Mouse (Mus musculus) liver, embryonic 13.5 days (tissue): ENCODE measurements around the gene Sec14l4. TPM values are rescaled to one million over a fixed set of nuclear protein-coding genes. Genes with fewer than 3 reads are reported as not detected.

Experiments used
- ATAC-seq: fragments of 200-750 bp; cut with Nextera tagmentation; 2 replicates; pipeline ENCODE4 v1.8.0; 2017; ENCODE audit warnings: low read depth, mild to moderate bottlenecking, moderate number of reproducible peaks, moderate library complexity
- DNase-seq: peaks from one replicate; pipeline ENCODE4 v3.0.0; 2022
- H3K27ac ChIP-seq: fragments of 300-500 bp; sonication (generic); 2 replicates; pipeline ENCODE4 v1.5.1; 2015; ENCODE audit warnings: moderate library complexity, mild to moderate bottlenecking, inconsistent platforms
- H3K27me3 ChIP-seq: fragments of 300-500 bp; sonication (generic); 2 replicates; pipeline ENCODE4 v1.6.1; 2015; ENCODE audit warnings: mild to moderate bottlenecking, inconsistent platforms
- H3K36me3 ChIP-seq: fragments of 300-500 bp; sonication (generic); 2 replicates; pipeline ENCODE4 v1.6.1; 2015; ENCODE audit warnings: mild to moderate bottlenecking, inconsistent platforms
- H3K4me1 ChIP-seq: fragments of 300-500 bp; sonication (generic); replicated peaks from 2 replicates; pipeline ENCODE4 v1.6.1; 2015; ENCODE audit warnings: inconsistent platforms
- H3K4me2 ChIP-seq: fragments of 300-500 bp; sonication (generic); 2 replicates; pipeline ENCODE4 v1.6.1; 2015; ENCODE audit warnings: inconsistent platforms, mild to moderate bottlenecking, moderate library complexity
- H3K4me3 ChIP-seq: fragments of 300-500 bp; sonication (generic); replicated peaks from 2 replicates; pipeline ENCODE4 v1.5.1; 2015; ENCODE audit warnings: mild to moderate bottlenecking, inconsistent platforms
- H3K9ac ChIP-seq: fragments of 300-500 bp; sonication (generic); 2 replicates; pipeline ENCODE4 v1.6.1; 2015; ENCODE audit warnings: mild to moderate bottlenecking, inconsistent platforms
- H3K9me3 ChIP-seq: fragments of 300-500 bp; sonication (generic); replicated peaks from 2 replicates; pipeline ENCODE4 v1.6.1; 2016; ENCODE audit warnings: inconsistent platforms
- WGBS: fragments of 180-500 bp; shearing (Covaris S2); methylation state at CpG from one replicate; pipeline ENCODE4 v1.1.7; 2015; ENCODE audit not compliant: insufficient replicate concordance; 5-methylcytosine and 5-hydroxymethylcytosine counted together
- polyA plus RNA-seq: library from polyadenylated mRNA; unstranded; fragments of >200 nt; fragmentation: Nextera tagmentation; extraction: Ambion mirVana; gene quantifications from 2 replicates; pipeline ENCODE4 v1.2.1, GENCODE M21; 2015

The Sec14l4 gene
- polyA plus RNA-seq, 1 experiment from 2014 or later = 0.96 TPM

DNA sequence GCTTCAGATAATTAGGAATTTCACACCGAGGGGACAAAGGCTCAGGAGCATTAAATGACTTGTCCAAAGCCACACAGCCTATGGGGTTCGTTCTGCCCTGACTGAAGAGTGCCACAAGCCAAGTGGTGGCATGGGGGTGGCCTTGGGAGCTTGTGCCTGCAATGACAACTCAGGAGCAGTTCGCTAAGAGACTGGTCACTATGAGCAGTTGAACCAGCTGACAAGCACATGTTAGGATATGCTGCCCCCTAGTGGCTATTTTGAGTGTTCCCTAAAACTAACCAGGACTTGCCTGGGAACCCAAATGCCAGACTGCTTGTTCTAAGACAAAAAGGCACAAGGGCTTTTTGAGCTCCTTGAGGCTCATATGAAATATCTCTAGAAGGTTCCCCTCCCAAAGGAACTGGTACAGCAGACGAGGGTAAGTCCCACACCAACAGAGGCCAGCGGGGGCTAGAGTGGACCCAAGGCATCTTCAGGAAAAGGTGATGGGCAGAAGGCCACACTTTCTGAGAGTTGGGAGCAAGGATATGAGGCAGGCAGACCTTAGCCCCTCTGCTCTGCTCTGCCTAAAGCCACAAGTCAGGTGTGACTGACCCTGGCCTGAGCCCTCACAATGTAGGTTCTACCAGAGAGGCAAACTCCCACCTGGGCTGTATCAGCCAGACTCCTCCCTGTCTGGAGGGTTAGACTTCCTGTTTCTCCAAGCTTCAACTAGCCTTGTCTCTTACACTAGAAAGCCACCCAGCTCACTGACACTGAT, 52.2 kb downstream of the Sec14l4 start:
- no peak overlapping the region for H3K4me3 ChIP-seq
- H3K36me3 ChIP-seq = no peaks in the 10 kb centered on the region
- no peak overlapping the region for H3K4me2 ChIP-seq
- WGBS = 28% methylated on average over 5 of the region's 5 CpGs
- ATAC-seq = no peak
- no peaks in the 10 kb centered on the region for H3K27me3 ChIP-seq
- no peak overlapping the region for H3K27ac ChIP-seq
- peak; percentile 41 for DNase-seq
- H3K9me3 ChIP-seq = no peaks in the 10 kb centered on the region
- no peaks in the 10 kb centered on the region for H3K4me1 ChIP-seq
- no peak overlapping the region for H3K9ac ChIP-seq

DNA sequence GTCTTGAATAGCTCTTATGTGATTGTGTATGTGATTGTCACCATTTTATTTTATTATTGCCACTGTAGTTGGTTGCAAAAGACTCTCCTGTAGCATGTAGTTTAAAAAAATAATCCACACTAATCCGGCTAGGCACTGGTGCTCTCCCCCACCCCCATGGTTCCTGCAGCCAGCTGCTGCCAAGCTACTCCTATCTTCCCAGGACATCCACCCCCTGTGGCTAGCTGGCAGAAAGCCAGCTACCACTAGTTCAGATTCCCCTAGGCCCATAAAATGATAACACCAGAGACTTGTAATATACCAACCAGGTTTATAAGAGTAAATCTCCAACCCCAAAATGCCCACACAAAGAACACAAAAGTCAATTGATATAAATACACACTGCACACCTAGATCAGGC, 55.0 kb downstream of the Sec14l4 start:
- Histone ChIP-seq H3K4me2 (no peak overlapping the region), H3K27ac (no peak overlapping the region), H3K27me3 (no peaks in the 10 kb centered on the region), H3K4me3 (no peak overlapping the region), H3K9ac (no peak overlapping the region), H3K4me1 (no peaks in the 10 kb centered on the region), H3K36me3 (peaks cover 7% of the 10 kb centered on the region), H3K9me3 (0 out of 2 replicates have a peak, but pooled peaks cover 5% of the 10 kb centered on the region)
- no peak for ATAC-seq
- DNase-seq = no peak
- 48% methylated on average over 1 of the region's 1 CpGs for WGBS

DNA sequence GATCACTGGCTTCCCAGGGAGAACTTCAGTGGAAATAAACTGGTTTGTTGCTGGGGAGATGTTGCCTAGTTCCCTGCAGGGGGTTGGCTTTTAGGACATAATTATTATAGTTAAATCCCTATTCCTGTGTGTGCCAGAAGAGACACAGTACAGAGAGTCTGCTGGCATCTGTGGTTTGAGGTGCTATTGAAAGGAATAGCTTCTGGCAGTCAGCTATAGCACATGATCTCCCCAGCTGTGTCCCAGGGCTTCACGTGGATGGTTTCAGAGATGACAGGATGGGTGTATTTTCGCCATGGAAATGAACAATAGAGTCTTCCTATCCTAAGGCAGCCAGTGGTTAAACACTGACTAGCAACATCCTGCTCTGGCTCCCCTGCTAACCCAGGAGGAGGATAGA, 56.0 kb downstream of the Sec14l4 start:
- Histone ChIP-seq H3K27me3 (no peaks in the 10 kb centered on the region), H3K36me3 (peaks cover 17% of the 10 kb centered on the region), H3K4me3 (no peak overlapping the region), H3K9me3 (0 out of 2 replicates have a peak, but pooled peaks cover 5% of the 10 kb centered on the region), H3K27ac (no peak overlapping the region), H3K4me1 (no peaks in the 10 kb centered on the region), H3K4me2 (no peak overlapping the region), H3K9ac (no peak overlapping the region)
- 51% methylated on average over 2 of the region's 2 CpGs for WGBS
- DNase-seq (no peak), ATAC-seq (no peak)

DNA sequence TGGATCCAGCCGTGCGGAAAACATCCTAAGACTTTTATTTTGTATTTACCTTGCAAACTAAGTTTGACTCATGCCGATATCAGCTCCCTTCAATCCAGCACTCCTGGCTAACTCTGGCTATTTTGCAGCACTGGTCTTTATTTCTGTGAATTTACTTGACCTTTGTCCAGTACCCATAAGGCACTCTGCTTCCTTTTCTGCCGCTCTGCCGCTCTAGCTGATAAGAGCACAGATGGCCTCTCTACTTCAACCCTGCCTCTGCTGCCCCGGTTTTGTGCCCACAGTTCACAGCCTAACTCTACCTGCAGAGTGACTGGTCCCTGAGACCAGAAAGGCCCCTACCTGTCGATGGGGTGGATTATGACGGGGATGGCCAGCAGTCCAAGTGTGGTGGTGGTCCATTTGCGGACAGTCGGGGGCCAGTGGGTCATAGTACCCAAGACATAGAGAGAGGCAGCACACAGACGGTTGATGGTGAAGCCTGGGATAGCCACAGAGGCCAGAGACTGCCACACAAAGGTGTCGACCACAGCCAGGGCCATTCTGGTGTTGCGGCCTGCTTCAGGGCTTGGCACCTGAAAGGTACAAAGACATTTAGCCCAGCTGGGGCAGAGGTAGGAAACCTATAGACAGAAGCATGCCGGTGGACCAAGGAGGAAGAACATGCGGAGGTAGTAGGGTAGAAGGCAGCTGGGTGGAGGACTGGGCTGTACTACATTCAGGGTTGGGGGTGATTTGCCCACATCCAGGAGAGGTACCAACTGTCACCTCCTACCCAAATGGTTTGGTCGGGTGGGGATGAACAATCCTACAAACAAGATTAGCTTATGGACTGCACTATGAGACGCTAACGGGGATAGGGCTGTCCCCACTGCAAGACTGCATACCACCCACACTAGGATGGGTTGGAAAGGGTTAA, 62.5 kb downstream of the Sec14l4 start:
- 0 out of 2 replicates have a peak, but pooled peaks cover 5% of the 10 kb centered on the region for H3K9me3 ChIP-seq
- peak overlapping the region; percentile 82 for H3K9ac ChIP-seq
- H3K36me3 ChIP-seq = peaks cover 34% of the 10 kb centered on the region
- H3K27ac ChIP-seq = peak overlapping the region; percentile 84
- peak overlapping the region; percentile 95 for H3K4me2 ChIP-seq
- H3K4me1 ChIP-seq = peaks cover 43% of the 10 kb centered on the region
- DNase-seq = no peak
- peak overlapping the region; percentile 73 for H3K4me3 ChIP-seq
- H3K27me3 ChIP-seq = no peaks in the 10 kb centered on the region
- ATAC-seq = no peak
- 69% methylated on average over 18 of the region's 18 CpGs for WGBS

DNA sequence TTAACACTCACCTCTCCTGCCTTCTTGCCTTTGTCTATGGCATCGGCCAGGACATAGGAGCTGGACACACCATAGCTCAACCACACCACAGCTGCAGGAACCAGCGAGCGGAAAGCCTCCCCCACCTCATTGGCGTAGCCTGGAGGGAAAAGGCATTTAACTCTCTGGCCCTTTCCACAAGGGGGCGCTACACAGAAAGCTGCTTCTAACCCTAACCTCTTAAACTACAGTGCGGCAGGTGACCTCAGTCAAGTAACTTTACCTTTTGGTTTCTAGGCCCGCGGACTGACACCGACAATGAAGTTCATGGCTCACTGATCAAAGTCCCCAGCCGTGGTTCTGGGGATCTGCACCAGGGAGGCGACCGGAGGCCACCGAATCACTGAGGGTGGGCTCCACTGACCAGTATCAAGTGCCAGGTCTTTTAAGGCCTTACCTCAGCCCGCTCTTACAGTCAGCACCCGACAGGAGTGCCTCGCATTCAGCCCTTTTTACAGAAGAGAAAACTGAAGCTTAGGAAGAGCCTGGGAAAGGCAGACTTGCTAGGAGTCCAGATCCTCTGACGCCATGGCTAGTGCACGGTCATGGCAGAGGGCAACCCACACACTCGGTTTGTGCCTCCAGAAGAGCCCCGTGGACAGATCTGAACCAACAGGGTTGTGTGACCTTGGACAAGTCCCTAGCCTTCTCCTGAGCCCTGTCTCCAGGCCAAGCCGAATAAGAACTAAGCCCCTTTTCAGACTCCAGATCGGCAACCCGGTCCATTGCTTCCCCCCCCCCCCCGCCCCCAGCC, 63.3 kb downstream of the Sec14l4 start:
- peak; percentile 25 for ATAC-seq
- Histone ChIP-seq H3K36me3 (peaks cover 34% of the 10 kb centered on the region), H3K9me3 (0 out of 2 replicates have a peak, but pooled peaks cover 5% of the 10 kb centered on the region), H3K4me1 (peaks cover 43% of the 10 kb centered on the region), H3K27ac (peak overlapping the region; percentile 84), H3K27me3 (no peaks in the 10 kb centered on the region), H3K4me3 (peak overlapping the region; percentile 73), H3K4me2 (peak overlapping the region; percentile 95), H3K9ac (peak overlapping the region; percentile 82)
- peak; percentile 77 for DNase-seq
- WGBS = 3% methylated on average over 23 of the region's 24 CpGs

DNA sequence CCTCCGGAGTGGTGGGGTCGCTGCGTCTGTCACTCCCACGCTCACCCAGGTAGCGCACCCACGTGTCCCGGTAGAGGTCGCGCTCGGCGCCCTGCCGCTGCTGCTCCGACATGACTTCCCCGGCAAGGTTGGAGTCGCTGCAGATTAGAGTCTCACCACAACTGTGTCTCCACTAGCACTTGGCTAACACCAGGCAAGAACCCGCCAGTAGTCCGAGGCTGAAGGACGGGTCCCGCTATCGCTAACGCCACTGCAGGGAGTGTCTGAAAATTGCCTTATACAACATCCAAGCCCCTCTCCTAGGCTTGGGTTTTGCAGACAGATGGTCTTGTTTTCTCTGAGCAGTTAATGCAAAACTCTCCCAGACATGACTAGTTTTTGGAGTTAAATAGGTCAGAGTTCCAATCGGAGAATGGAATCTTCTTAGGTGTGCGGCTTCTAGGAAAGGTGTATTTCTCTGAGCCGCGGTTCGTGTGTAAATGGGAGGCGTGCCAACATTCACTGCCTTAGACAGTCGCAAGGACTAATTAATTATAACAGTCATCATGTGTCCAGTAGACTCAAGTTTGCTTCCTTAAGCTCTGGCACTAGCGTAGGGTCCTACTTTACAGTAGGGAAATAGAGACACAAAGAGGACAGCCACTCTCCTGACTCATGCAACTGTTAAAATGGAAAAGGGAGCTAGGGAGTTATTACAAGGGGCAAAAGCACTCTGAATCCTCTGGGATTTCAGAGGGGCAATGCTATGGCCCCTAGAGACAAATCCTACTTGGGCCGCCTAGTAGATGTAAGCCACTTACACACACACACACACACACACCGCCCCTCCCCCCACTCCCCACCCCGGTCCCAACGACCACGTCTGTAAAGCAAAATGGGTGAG, 64.2 kb downstream of the Sec14l4 start, which contains the start of gene Mtfp1:
Gene Mtfp1 (minus strand): TSS at position 275 of the 883 bp plus-strand sequence.
- peak within 1 kb of the TSS; percentile 84 for H3K27ac ChIP-seq
- peak within 1 kb of the TSS; percentile 95 for H3K4me2 ChIP-seq
- peak; percentile 24 for ATAC-seq
- H3K36me3 ChIP-seq = peaks cover 34% of the 10 kb centered on the region
- peak; percentile 55 for DNase-seq
- 6% methylated on average over 34 of the region's 34 CpGs for WGBS
- peak within 1 kb of the TSS; percentile 82 for H3K9ac ChIP-seq
- peak within 1 kb of the TSS; percentile 73 for H3K4me3 ChIP-seq
- 0 out of 2 replicates have a peak, but pooled peaks cover 5% of the 10 kb centered on the region for H3K9me3 ChIP-seq
- H3K4me1 ChIP-seq = peaks cover 43% of the 10 kb centered on the region
- no peaks in the 10 kb centered on the region for H3K27me3 ChIP-seq

DNA sequence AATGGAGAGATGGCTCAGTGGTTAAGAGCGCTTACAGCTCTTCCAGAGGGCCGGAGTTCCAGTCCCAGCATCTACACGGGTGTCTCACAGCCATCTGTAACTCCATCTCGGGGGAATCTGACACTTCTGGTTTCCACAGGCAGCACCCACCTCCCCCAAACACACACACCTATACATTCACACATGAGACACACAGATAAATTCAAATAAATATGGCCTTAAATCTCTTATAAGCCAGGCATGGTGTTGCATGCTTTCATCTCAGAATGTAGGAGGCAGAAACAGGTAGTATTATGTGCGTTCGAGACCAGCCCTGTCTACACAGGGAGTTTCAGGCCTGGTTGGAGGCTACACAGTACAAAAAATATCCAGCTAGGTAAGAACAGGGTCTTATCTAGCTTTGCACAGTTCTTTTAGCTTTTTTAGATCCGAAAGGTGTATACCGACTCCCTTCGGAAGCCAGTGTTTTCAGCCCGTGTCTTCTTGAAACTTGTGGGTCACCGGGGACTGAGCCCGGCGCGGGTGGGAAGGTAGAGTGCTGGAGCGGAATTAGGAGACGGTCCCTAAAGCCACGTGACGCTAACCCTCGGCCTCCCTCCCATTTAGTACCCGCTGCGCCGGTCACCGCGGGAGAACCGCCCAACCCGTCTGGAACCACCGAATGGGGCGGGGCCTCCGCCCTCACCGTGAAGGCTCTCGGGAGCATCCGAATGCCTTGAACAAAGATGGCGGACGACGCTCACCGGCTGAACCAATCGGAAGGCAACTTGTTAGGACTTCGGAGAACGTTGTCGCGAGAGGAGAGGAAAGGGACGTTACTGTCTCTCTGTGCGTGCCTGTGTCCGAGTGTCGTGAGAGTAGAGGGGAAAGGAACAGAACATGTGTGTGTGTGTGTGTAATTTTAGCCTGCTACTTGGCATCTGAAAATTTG, 65.1 kb downstream of the Sec14l4 start:
- H3K9me3 ChIP-seq = no peaks in the 10 kb centered on the region
- H3K4me1 ChIP-seq = peaks cover 43% of the 10 kb centered on the region
- peak overlapping the region; percentile 73 for H3K4me3 ChIP-seq
- peak; percentile 89 for ATAC-seq
- no peaks in the 10 kb centered on the region for H3K27me3 ChIP-seq
- peak; percentile 99 for DNase-seq
- peak overlapping the region; percentile 95 for H3K4me2 ChIP-seq
- WGBS = 2% methylated on average over 45 of the region's 45 CpGs
- H3K36me3 ChIP-seq = peaks cover 26% of the 10 kb centered on the region
- peak overlapping the region; percentile 90 for H3K27ac ChIP-seq
- peak overlapping the region; percentile 82 for H3K9ac ChIP-seq

DNA sequence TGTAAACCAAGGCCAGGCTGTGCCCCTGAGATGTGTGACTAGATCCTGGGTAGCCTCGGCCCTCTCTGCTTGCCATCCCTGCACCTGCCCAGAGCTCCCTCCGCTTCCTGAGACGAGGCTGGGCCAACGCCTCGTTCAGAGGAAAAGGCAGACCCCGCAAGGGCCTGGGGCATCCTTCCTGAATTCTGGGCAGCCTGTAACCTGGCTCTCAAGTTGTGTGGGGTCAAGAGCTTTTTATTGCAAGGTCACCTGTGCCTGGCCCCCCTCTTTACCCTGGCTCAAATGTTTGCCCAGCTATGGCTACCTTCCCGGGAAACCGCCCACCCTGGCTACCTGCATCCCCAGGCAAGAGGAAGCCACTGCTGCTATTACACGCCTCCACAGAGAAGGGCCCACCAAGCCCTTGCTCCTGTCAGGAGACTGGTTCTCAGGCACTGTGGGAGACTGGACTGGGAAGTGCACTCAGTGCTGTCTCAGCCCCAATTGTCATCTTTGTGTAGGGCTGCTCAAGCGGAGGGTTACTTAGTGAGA, 65.9 kb downstream of the Sec14l4 start:
- peak overlapping the region; percentile 90 for H3K27ac ChIP-seq
- H3K4me3 ChIP-seq = peak overlapping the region; percentile 73
- peak; percentile 13; the same call in 1 of the 2 replicates for ATAC-seq
- DNase-seq = peak; percentile 17
- 23% methylated on average over 10 of the region's 10 CpGs for WGBS
- H3K9me3 ChIP-seq = no peaks in the 10 kb centered on the region
- H3K4me1 ChIP-seq = peaks cover 43% of the 10 kb centered on the region
- H3K9ac ChIP-seq = peak overlapping the region; percentile 82
- no peaks in the 10 kb centered on the region for H3K27me3 ChIP-seq
- peak overlapping the region; percentile 95 for H3K4me2 ChIP-seq
- peaks cover 18% of the 10 kb centered on the region for H3K36me3 ChIP-seq
